Mouse (Mus musculus) bone marrow macrophage, adult 2 months (primary cell): ENCODE results near the gene Susd5.

ENCODE experiments used
- CTCF ChIP-seq: IDR thresholded peaks from 2 replicates; pipeline ENCODE4 v1.5.1; 2012; ENCODE audit warnings: low read depth, mild to moderate bottlenecking, low read length, moderate library complexity
- POLR2A ChIP-seq: IDR thresholded peaks from 2 replicates; pipeline ENCODE4 v1.6.1; 2012; ENCODE audit warnings: mild to moderate bottlenecking, low read depth, low read length, borderline replicate concordance

GRCm38 (mm10) chr9:114026261-114026934 lies 30.5 kb upstream of the Susd5 start:
- TF ChIP-seq POLR2A: no peak
- TF ChIP-seq CTCF: no peak
